Mouse (Mus musculus) CH12.LX (cell line): Measurements from ENCODE around the gene Hoxa10. TPM values are rescaled to one million over a fixed set of nuclear protein-coding genes. Genes with fewer than 3 reads are reported as not detected.

Experiments
- DNase-seq: peaks from one replicate; pipeline ENCODE4 v3.0.0-alpha.2; 2013; ENCODE audit errors: extremely low read depth
- H3K27ac ChIP-seq: 2 replicates; pipeline ENCODE4 v1.5.1; 2012; ENCODE audit warnings: low read depth, mild to moderate bottlenecking, control low read depth, moderate library complexity; ENCODE audit not compliant: insufficient read depth
- H3K27me3 ChIP-seq: replicated peaks from 2 replicates; pipeline ENCODE3; 2012; ENCODE audit warnings: inconsistent platforms
- H3K36me3 ChIP-seq, 2 experiments: replicated peaks in 1 of 2; 2 replicates each; pipeline versions ENCODE3 to v1.6.1; 2012; ENCODE audit warnings: inconsistent platforms in 1 of 2, low read length in 1 of 2, mild to moderate bottlenecking in 1 of 2, mixed read lengths in 1 of 2, moderate library complexity in 1 of 2; ENCODE audit not compliant: control insufficient read depth in 1 of 2, insufficient read depth in 1 of 2
- H3K4me1 ChIP-seq, 2 experiments: 2 replicates each; pipeline ENCODE4 v1.6.1; 2012; ENCODE audit warnings: inconsistent platforms in 1 of 2, moderate library complexity in 1 of 2; ENCODE audit not compliant: insufficient read depth in 2 of 2, control insufficient read depth in 1 of 2
- H3K4me2 ChIP-seq: 2 replicates; pipeline ENCODE4 v1.6.1; 2012; ENCODE audit warnings: low read depth, mild to moderate bottlenecking, control low read depth; ENCODE audit not compliant: poor library complexity, insufficient read depth, severe bottlenecking
- H3K4me3 ChIP-seq, 3 experiments: fragments of 150-350 bp in 1 of 3; sonication (generic) in 1 of 3; replicated peaks in 1 of 3; 2 replicates each; pipeline versions ENCODE3 to v1.5.1; 2011 to 2012; ENCODE audit warnings: low read depth in 2 of 3, low read length in 2 of 3, mild to moderate bottlenecking in 2 of 3, moderate library complexity in 2 of 3, control low read depth in 1 of 3, improper control_type of control experiment in 1 of 3, inconsistent platforms in 1 of 3, mixed read lengths in 1 of 3; ENCODE audit not compliant: poor library complexity in 1 of 3
- H3K79me2 ChIP-seq: replicated peaks from 2 replicates; pipeline ENCODE4 v1.6.1; 2012; ENCODE audit warnings: mild to moderate bottlenecking, moderate library complexity; ENCODE audit not compliant: control insufficient read depth, poor library complexity, insufficient read depth, severe bottlenecking; ENCODE audit errors: extremely low read depth
- H3K9ac ChIP-seq: 2 replicates; pipeline ENCODE4 v1.6.1; 2012; ENCODE audit warnings: low read depth, mild to moderate bottlenecking, control low read depth, moderate library complexity; ENCODE audit not compliant: insufficient read depth
- H3K9me3 ChIP-seq: replicated peaks from 2 replicates; pipeline ENCODE3; 2012; ENCODE audit warnings: low read length, inconsistent platforms, mixed read lengths
- CHD2 ChIP-seq: IDR thresholded peaks from 2 replicates; pipeline ENCODE4 v1.6.1; 2011; ENCODE audit warnings: low read length, improper control_type of control experiment
- CTCF ChIP-seq, 2 experiments: IDR thresholded peaks in 1 of 2; conservative IDR thresholded peaks in 1 of 2; 2 replicates each; pipeline ENCODE4 v1.5.1; 2011 to 2012; ENCODE audit warnings: low read depth in 2 of 2, low read length in 2 of 2, improper control_type of control experiment in 1 of 2, inconsistent platforms in 1 of 2, mild to moderate bottlenecking in 1 of 2, moderate library complexity in 1 of 2
- ELF1 ChIP-seq: IDR thresholded peaks from 2 replicates; pipeline ENCODE4 v1.6.1; 2014; ENCODE audit warnings: low read depth, mild to moderate bottlenecking, inconsistent platforms, low read length, improper control_type of control experiment
- EP300 ChIP-seq: IDR thresholded peaks from 2 replicates; pipeline ENCODE4 v1.6.1; 2011; ENCODE audit warnings: low read length, improper control_type of control experiment
- IRF4 ChIP-seq: IDR thresholded peaks from 2 replicates; pipeline ENCODE4 v1.6.1; 2014; ENCODE audit warnings: low read depth, mild to moderate bottlenecking, inconsistent platforms, low read length, improper control_type of control experiment
- JUN ChIP-seq: IDR thresholded peaks from 2 replicates; pipeline ENCODE4 v1.6.1; 2011; ENCODE audit warnings: low read depth, mild to moderate bottlenecking, low read length, improper control_type of control experiment, moderate library complexity; ENCODE audit not compliant: insufficient read depth
- JUND ChIP-seq: conservative IDR thresholded peaks from 2 replicates; pipeline ENCODE4 v1.6.1; 2011; ENCODE audit warnings: low read depth, low read length, improper control_type of control experiment
- KAT2A ChIP-seq: IDR thresholded peaks from 2 replicates; pipeline ENCODE4 v1.6.1; 2012; ENCODE audit warnings: low read length, improper control_type of control experiment, inconsistent platforms; ENCODE audit not compliant: insufficient replicate concordance
- MAFK ChIP-seq: IDR thresholded peaks from 2 replicates; pipeline ENCODE4 v1.6.1; 2011; ENCODE audit warnings: low read length, improper control_type of control experiment; ENCODE audit not compliant: insufficient replicate concordance
- MAX ChIP-seq: IDR thresholded peaks from 2 replicates; pipeline ENCODE4 v1.6.1; 2011; ENCODE audit warnings: low read length, improper control_type of control experiment
- MAZ ChIP-seq: IDR thresholded peaks from 2 replicates; pipeline ENCODE4 v1.6.1; 2012; ENCODE audit warnings: low read depth, mild to moderate bottlenecking, inconsistent platforms, low read length, improper control_type of control experiment, moderate library complexity
- MXI1 ChIP-seq: IDR thresholded peaks from 2 replicates; pipeline ENCODE4 v1.6.1; 2011; ENCODE audit warnings: mild to moderate bottlenecking, low read depth, low read length, improper control_type of control experiment
- MYC ChIP-seq: IDR thresholded peaks from 2 replicates; pipeline ENCODE4 v1.6.1; 2011; ENCODE audit warnings: low read depth, mild to moderate bottlenecking, improper control_type of control experiment, low read length
- PAX5 ChIP-seq: IDR thresholded peaks from 2 replicates; pipeline ENCODE4 v1.6.1; 2012; ENCODE audit warnings: low read length, inconsistent platforms, mixed read lengths
- POLR2AphosphoS2 ChIP-seq: IDR thresholded peaks from 2 replicates; pipeline ENCODE4 v1.6.1; 2011; ENCODE audit warnings: low read depth, low read length, improper control_type of control experiment
- RAD21 ChIP-seq: IDR thresholded peaks from 2 replicates; pipeline ENCODE4 v1.6.1; 2011; ENCODE audit warnings: low read depth, mild to moderate bottlenecking, low read length, improper control_type of control experiment, moderate library complexity
- RCOR1 ChIP-seq: conservative IDR thresholded peaks from 2 replicates; pipeline ENCODE4 v1.6.1; 2012; ENCODE audit warnings: low read depth, mild to moderate bottlenecking, inconsistent platforms, low read length, improper control_type of control experiment
- SIN3A ChIP-seq: IDR thresholded peaks from 2 replicates; pipeline ENCODE4 v1.6.1; 2012; ENCODE audit warnings: low read length, improper control_type of control experiment, inconsistent platforms
- SMC3 ChIP-seq: IDR thresholded peaks from 2 replicates; pipeline ENCODE4 v1.6.1; 2011; ENCODE audit warnings: low read depth, low read length, improper control_type of control experiment
- TBP ChIP-seq: conservative IDR thresholded peaks from 2 replicates; pipeline ENCODE4 v1.6.1; 2011; ENCODE audit warnings: low read depth, low read length, improper control_type of control experiment
- TCF12 ChIP-seq: IDR thresholded peaks from 2 replicates; pipeline ENCODE4 v1.6.1; 2014; ENCODE audit warnings: low read depth, mild to moderate bottlenecking, inconsistent platforms, low read length, improper control_type of control experiment
- USF1 ChIP-seq: IDR thresholded peaks from 2 replicates; pipeline ENCODE4 v1.6.1; 2014; ENCODE audit warnings: low read depth, mild to moderate bottlenecking, inconsistent platforms, low read length, improper control_type of control experiment
- ZC3H11A ChIP-seq: IDR thresholded peaks from 2 replicates; pipeline ENCODE4 v1.6.1; 2012; ENCODE audit warnings: low read depth, mild to moderate bottlenecking, inconsistent platforms, low read length, improper control_type of control experiment
- ZKSCAN1 ChIP-seq: IDR thresholded peaks from 2 replicates; pipeline ENCODE4 v1.6.1; 2012; ENCODE audit warnings: low read depth, inconsistent platforms, low read length, improper control_type of control experiment, borderline replicate concordance
- ZMIZ1 ChIP-seq: IDR thresholded peaks from 2 replicates; pipeline ENCODE4 v1.6.1; 2012; ENCODE audit warnings: low read depth, mild to moderate bottlenecking, inconsistent platforms, low read length, improper control_type of control experiment
- dilution Hi-C: fragments of 300-500 bp; cut with MboI; formaldehyde crosslinking; loops from 2 replicates; pipeline ENCODE4 v1.14.3; 2020; ENCODE audit warnings: low sequenced_read_pairs; ENCODE audit not compliant: extremely low pct_unique_long_range_greater_than_20kb, extremely low pct_ligation_motif_present
- in situ Hi-C: fragments of 300-500 bp; cut with MboI; formaldehyde crosslinking; loops from 3 replicates; pipeline ENCODE4 v1.14.3; 2019; ENCODE audit warnings: low sequenced_read_pairs, low pct_ligation_motif_present, low pct_unique_long_range_greater_than_20kb, mixed read lengths
- polyA plus RNA-seq: library from polyadenylated mRNA; unstranded; fragments of >175 nt; gene quantifications from 2 replicates; pipeline ENCODE4 v1.2.1, GENCODE M21; 2012; ENCODE audit warnings: low read depth; ENCODE audit not compliant: insufficient read length
- total RNA-seq, 2 experiments: library from RNA; depleted of rRNA; stranded (reverse); fragments of 300-350 nt in 1 of 2; fragments of >200 nt in 1 of 2; gene quantifications; 2 replicates each; pipeline ENCODE4 v1.2.3; 2012 to 2014

Gene Hoxa10
- total and polyA plus RNA-seq, 3 experiments = 5.2 to 14.5 (median 14.3) TPM

- Histone ChIP-seq H3K36me3 (no peaks in the 10 kb centered on the region), H3K4me2 (no peak overlapping the region), H3K79me2 (no peaks in the 10 kb centered on the region), H3K4me3 (no peak overlapping the region), H3K4me1 (no peaks in the 10 kb centered on the region), H3K27me3 (no peaks in the 10 kb centered on the region), H3K9me3 (peaks cover 21% of the 10 kb centered on the region), H3K9ac (no peak overlapping the region), H3K27ac (no peak overlapping the region)
- TF ChIP-seq IRF4 = no peak
- TF ChIP-seq JUND = no peak
- no peak for TF ChIP-seq MYC
- TF ChIP-seq ZMIZ1 = no peak
- TF ChIP-seq CTCF (conservative IDR thresholded peaks at IDR 0.05 in 1 of 2, IDR thresholded peaks at IDR 0.05 in 1 of 2; ENCODE audit: low read depth in 2 of 2, low read length in 2 of 2) = no peak
- no peak for TF ChIP-seq SIN3A
- TF ChIP-seq POLR2AphosphoS2 = no peak
- TF ChIP-seq JUN = no peak
- TF ChIP-seq CHD2 = no peak
- no peak for TF ChIP-seq MXI1
- TF ChIP-seq RAD21 = no peak
- no peak for DNase-seq
- in situ Hi-C loops = loop anchor here (25.0 kb wide), 1 partner anchor 658 kb away; no protein-coding TSS in a partner anchor
- dilution Hi-C loops = no loop called here
These were observed 13.2 kb upstream of the Hoxa10 start for GRCm38 (mm10) chr6:52253511-52254500.

- Histone ChIP-seq H3K4me3 (no peak overlapping the region), H3K79me2 (no peaks in the 10 kb centered on the region), H3K9me3 (peaks cover 21% of the 10 kb centered on the region), H3K27me3 (no peaks in the 10 kb centered on the region), H3K36me3 (no peaks in the 10 kb centered on the region), H3K9ac (no peak overlapping the region), H3K4me1 (no peaks in the 10 kb centered on the region), H3K4me2 (no peak overlapping the region), H3K27ac (no peak overlapping the region)
- in situ Hi-C loops = loop anchor here (25.0 kb wide), 1 partner anchor 659 kb away; no protein-coding TSS in a partner anchor
- no peak for DNase-seq
- TF ChIP-seq ZMIZ1 = no peak
- TF ChIP-seq RCOR1 = no peak
- no peak for TF ChIP-seq EP300
- no peak for TF ChIP-seq ZC3H11A
- TF ChIP-seq MAX = no peak
- no peak for TF ChIP-seq KAT2A
- no peak for TF ChIP-seq ELF1
- no peak for TF ChIP-seq JUN
- no peak for TF ChIP-seq MAFK
- no peak for TF ChIP-seq JUND
- TF ChIP-seq SMC3 = no peak
- no peak for TF ChIP-seq TCF12
- TF ChIP-seq USF1 = no peak
- no peak for TF ChIP-seq MAZ
- no peak for TF ChIP-seq ZKSCAN1
- TF ChIP-seq SIN3A = no peak
- no peak for TF ChIP-seq TBP
- TF ChIP-seq PAX5 = no peak
- dilution Hi-C loops = no loop called here
These were observed 12.2 kb upstream of the Hoxa10 start for GRCm38 (mm10) chr6:52252775-52253376.
